Mouse (Mus musculus): ENCODE measurements around the gene Slc46a2.
A peak's percentile ranks its signal among the peaks of the same experiment; 100 is the strongest.

Slc46a2 gene

DNA sequence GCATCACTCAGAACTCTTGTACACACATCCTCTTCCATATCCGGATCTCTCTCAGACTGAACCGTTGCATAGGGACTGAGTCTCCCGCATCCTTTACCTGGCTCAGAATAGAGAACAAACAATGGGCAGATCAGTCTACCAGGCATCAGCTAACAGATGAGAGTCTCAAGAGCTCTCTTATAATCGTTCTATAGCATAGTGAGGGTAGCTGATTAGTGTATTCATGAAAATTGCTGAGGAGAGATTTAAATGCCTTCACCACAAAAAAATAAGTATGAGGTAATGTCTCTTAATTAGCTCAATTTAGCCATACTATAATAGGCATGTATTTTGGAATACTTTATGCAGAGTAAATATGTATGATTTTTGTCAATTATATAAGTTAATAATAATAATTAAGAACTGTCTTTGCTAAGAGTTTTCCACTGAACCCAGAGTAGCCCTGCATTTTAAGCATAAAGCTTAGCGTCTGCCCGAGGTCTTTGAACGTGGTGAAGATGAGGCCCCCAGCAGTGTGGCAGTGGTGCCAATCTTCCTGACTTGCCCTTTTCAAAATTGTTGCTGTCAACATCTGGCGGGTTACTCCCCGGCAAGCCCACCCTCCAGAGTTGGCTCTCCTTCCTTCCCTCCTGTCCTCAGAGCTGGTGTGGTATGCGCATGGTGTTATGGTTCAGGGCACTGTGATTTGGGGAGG is 23.0 kb downstream of the Slc46a2 start:
- DNase-seq (ENCODE audit: low spot score), result no peak

- no peak for DNase-seq (ENCODE audit: low spot score)
These were observed 24.7 kb downstream of the Slc46a2 start for GRCm38 (mm10) chr4:59890086-59890600.

DNA sequence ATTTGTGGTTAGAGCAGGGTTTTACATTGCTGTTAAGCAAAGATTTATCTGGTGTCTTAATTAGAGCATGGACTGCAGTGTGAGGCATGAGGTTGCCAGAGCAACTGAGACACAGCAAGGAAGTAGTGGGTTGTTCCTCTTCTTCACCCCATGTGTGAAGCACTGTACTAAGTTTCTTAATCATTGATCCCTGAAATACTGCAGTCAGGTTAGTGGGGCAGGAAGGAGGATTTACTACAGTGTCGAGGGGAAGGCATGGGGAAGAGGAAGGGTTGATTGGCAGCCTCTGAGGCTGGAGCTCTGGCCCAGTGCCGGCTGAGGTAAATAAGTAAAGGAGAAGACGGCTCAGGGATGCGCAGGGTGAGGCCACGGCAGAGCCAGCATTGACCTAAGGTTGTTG is 26.8 kb downstream of the Slc46a2 start:
- DNase-seq (ENCODE audit: low spot score), result no peak

- no peak for DNase-seq (ENCODE audit: low spot score)
These were observed 27.8 kb downstream of the Slc46a2 start for GRCm38 (mm10) chr4:59887011-59887410.

DNA sequence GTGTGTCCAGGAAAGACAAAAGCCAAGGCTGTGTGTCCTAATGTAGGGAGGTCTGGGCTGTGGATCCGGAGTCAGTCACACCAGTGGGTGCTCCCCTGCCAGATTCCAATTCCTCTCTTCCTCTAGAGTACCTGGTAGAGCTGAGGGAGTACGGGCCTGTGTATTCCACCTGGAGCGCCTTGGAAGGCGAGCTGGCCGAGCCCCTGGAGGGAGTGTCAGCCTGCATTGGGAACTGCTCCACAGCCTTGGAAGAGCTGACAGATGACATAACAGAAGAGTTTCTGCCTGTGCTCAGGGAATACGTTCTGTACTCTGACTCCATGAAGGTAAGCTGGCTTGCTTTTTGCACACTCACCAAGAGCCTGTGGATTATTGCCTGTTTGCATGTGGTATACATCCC is 28.6 kb downstream of the Slc46a2 start:
- DNase-seq (ENCODE audit: low spot score), result no peak

DNA sequence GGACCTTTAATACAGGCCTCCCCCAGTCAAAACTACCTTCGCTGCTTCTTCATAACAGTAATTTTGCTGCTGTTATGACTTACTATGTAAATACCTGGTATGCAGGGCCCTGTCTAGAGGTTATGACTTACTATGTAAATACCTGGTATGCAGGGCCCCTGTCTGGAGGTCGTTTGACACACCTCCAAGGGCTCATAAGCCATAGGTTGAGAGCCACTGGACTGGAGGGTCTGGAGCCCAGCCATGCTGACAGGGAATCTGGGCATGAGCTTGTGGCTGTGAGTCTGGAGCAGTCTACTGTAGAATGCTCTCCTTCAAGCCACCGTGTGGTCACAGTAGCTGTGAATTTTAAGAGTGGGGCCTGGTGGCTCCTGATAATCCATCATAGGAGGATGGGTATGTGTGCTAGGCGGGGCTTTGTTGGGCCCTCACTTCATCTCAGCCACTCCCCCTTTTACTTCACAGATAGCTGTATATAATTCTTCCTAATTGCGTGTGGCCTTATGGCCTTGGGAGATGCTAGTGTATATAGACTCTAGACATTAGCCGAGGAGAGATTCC is 30.6 kb downstream of the Slc46a2 start:
- no peak for DNase-seq (ENCODE audit: low spot score)

DNA sequence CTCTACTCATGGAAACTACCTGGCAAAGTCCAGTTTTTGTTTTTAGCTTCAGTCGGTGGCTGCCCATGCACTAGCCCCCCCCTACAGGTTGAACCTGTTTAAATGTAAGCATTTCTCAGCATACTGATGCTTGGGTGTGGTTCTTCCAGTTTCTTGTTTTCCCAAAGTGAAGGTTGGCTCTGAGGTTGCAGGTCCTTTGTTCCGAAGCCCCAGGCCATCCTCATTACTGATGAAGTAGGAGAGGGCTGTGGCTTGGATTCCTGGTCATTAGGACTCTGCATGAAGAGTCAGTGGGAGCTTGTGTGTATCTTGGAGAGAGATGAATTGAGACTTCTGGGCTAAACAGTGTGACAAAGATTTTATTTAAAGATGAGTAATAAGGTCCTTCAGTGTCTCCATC is 33.6 kb downstream of the Slc46a2 start:
- DNase-seq (ENCODE audit: low spot score), result no peak

DNA sequence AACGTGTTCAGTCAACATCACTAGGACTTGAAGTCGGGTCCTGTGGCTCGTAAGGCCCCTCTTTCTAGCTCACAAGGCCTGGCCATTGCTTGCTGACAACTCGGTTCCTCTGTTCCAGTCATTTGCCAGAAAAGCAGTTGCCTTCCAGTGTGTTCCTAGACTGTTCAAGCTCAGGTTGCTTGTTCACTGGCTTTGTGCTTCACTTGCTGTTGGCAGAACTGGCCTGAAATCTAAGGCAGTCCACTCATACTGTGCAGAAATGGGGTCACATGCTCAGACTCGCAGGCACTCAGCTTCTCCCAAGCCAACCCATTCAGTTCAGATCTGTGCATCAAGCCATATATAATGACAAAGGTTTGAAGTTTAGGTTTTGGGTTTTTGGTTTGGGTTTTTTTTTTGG is 34.1 kb downstream of the Slc46a2 start:
- no peak for DNase-seq (ENCODE audit: low spot score)

- no peak for DNase-seq (ENCODE audit: low spot score)
These were observed 35.4 kb downstream of the Slc46a2 start for GRCm38 (mm10) chr4:59879444-59879843.

- DNase-seq (ENCODE audit: low spot score), result no peak
These were observed 36.3 kb downstream of the Slc46a2 start for GRCm38 (mm10) chr4:59878595-59878994.

DNA sequence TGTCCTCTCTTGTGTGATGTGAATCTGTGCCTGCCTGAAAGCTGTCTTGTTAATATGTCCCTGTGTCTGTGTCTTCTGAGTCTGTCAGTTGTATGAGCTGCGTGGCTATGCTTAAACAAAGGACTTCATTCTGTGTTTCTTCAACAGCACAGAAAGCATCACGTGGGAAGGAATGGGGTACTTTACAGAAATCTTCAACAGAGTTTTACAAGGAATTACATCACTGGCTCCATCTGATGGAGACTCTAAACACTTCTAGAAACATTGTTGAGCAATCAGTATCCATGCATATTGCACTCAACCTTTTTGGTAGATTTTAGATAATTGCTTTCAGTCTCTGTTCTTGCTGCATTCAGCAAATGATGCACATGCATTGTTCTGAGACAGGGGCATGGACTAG is 37.8 kb downstream of the Slc46a2 start:
- DNase-seq (ENCODE audit: low spot score), result no peak

GRCm38 (mm10) chr4:59876570-59876969 is 38.3 kb downstream of the Slc46a2 start:
- DNase-seq (ENCODE audit: low spot score), result no peak

- no peak for DNase-seq (ENCODE audit: low spot score)
These were observed 41.0 kb downstream of the Slc46a2 start for GRCm38 (mm10) chr4:59873830-59874229.

- no peak for DNase-seq (ENCODE audit: low spot score)
These were observed 41.6 kb downstream of the Slc46a2 start for GRCm38 (mm10) chr4:59873240-59873639.

- peak; percentile 41 for DNase-seq (ENCODE audit: low spot score)
These were observed 43.8 kb downstream of the Slc46a2 start for GRCm38 (mm10) chr4:59870859-59871591.

DNA sequence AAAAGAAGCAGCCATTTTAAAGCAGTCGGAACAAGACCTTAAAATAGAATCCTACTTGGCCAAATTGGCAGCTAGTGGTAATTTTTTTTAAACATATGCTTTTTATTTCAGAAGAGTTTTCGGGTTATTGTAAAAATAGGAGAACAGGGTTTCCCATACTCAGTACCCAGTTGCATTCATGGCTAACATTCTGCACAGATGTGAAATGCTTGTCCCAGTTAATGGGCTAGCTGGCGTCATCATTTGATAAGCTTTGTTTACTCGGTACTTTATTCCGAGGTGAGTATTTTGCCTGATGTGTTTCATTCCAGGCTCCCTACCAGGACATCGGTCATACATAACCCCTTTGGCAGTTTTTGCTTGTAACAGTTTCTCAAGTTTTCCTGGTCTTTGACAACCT is 44.4 kb downstream of the Slc46a2 start:
- no peak for DNase-seq (ENCODE audit: low spot score)

DNA sequence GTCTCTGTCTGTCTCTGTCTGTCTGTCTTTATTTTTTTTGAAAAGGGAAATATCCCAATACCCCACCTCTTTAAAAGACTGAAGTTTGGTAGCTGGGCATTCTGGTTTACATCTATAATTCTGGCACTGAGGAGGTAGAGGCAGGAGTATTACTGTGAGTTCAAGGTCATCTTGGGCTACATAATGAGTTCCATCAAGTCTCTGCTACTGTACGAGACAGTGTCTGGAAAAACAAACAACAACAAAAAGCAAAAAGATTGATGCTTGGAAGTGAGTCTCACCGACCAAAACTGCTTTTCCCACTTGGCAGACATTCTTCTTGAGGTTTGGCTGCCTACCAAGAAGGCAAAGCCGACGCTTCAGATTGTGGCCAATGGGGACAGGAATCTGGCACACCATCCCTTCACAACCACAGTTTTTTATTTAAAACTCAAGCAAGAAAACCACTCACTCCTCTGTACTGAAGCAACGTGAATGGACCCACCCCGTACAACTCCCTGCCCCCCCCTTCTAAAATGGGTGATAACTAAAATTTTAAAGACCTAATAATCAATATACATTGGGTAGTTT is 45.3 kb downstream of the Slc46a2 start:
- no peak for DNase-seq (ENCODE audit: low spot score)

DNA sequence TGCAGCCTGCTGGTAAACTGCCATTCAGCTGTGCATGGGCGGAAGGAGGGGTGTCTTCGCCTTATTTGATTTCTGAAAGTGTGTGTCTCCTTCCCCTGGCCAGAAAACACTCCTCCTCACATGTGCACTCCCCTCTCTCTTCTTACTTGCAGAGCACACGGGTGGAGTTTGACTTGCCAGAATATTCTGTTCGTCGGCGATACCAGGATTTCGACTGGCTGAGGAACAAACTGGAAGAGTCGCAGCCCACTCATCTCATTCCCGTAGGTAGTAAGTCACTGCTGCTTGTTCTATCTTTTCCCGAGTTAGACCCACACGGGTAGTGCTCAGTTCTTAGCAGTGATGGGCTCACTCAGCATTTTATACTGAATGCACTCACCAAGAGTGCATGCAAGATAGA is 46.8 kb downstream of the Slc46a2 start:
- DNase-seq (ENCODE audit: low spot score), result no peak

- no peak for DNase-seq (ENCODE audit: low spot score)
These were observed 51.0 kb downstream of the Slc46a2 start for GRCm38 (mm10) chr4:59863869-59864268.

GRCm38 (mm10) chr4:59862335-59862734 is 52.5 kb downstream of the Slc46a2 start:
- DNase-seq (ENCODE audit: low spot score), result no peak

DNA sequence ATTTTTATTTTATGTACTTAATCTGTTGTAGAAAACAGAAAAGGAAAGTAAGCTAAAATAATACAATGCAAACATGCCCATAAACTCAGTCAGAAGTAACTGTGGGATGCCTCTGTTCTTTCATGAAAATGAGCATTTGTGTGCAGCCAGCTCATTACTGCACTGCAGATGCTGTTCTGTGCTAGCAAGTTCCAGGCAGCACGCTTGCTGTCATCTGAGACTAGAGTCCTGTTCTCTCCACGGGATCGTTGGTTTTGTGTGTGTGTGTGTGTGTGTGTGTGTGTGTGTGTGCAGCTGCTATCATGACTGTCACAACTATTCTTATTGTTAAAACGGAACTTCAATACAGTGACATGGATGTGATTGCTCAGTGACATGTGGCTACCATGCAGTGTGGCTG is 53.0 kb downstream of the Slc46a2 start:
- DNase-seq (ENCODE audit: low spot score), result no peak

DNA sequence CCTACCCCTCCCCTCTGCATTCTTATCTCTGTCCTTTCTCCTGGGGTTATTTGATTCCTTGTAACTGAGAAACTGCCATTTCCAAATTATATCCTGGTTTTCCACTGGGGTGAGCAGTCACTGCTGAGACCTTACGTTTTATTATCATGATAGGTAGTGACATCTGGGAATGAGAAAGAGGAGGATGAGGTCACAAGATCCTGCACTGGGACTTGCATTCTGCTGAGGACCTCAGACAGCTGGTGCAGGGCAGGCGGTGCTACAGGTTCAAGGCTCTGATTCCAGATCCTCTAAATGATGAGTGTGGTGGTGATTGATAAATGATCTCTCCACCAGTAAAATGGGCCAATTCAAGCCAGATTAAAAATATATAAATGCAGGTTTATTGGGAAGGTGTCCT is 54.4 kb downstream of the Slc46a2 start:
- no peak for DNase-seq (ENCODE audit: low spot score)

Measured in ovary, postnatal 10 days (tissue).